Mouse (Mus musculus) ES-Bruce4 (cell line): ENCODE results near the gene Dvl1. TPM values are rescaled to one million over a fixed set of nuclear protein-coding genes. Genes with fewer than 3 reads are reported as not detected.

ENCODE experiments used
- H3K27ac ChIP-seq: 2 replicates; pipeline ENCODE4 v1.5.1; 2012; ENCODE audit warnings: low read length, inconsistent platforms; ENCODE audit not compliant: insufficient read depth
- H3K27me3 ChIP-seq: 2 replicates; pipeline ENCODE4 v1.6.1; 2012; ENCODE audit warnings: mild to moderate bottlenecking, low read length, inconsistent platforms; ENCODE audit not compliant: control insufficient read depth, poor library complexity, insufficient read depth, severe bottlenecking
- H3K36me3 ChIP-seq: 2 replicates; pipeline ENCODE4 v1.6.1; 2012; ENCODE audit warnings: inconsistent platforms, mild to moderate bottlenecking, low read length, moderate library complexity; ENCODE audit not compliant: control insufficient read depth, poor library complexity, insufficient read depth, severe bottlenecking
- H3K4me1 ChIP-seq: one replicate; pipeline ENCODE4 v1.8.1; 2011; ENCODE audit warnings: low read length; ENCODE audit not compliant: control insufficient read depth, insufficient read depth
- H3K4me3 ChIP-seq: 2 replicates; pipeline ENCODE4 v1.5.1; 2011; ENCODE audit warnings: low read depth, mild to moderate bottlenecking, low read length
- H3K9ac ChIP-seq: 2 replicates; pipeline ENCODE4 v1.6.1; 2012; ENCODE audit warnings: low read depth, mild to moderate bottlenecking, inconsistent platforms; ENCODE audit not compliant: poor library complexity, severe bottlenecking
- H3K9me3 ChIP-seq: replicated peaks from 2 replicates; pipeline ENCODE4 v1.6.1; 2012; ENCODE audit warnings: mild to moderate bottlenecking, low read length, inconsistent platforms; ENCODE audit not compliant: control insufficient read depth, poor library complexity, insufficient read depth, severe bottlenecking
- CTCF ChIP-seq: IDR thresholded peaks from one replicate; pipeline ENCODE4 v1.8.1; 2011; ENCODE audit warnings: low read depth, low read length
- EP300 ChIP-seq: IDR thresholded peaks from 2 replicates; pipeline ENCODE4 v1.6.1; 2011; ENCODE audit warnings: low read depth, low read length; ENCODE audit not compliant: insufficient read depth
- POLR2A ChIP-seq: IDR thresholded peaks from one replicate; pipeline ENCODE4 v1.8.1; 2011; ENCODE audit warnings: low read length; ENCODE audit not compliant: insufficient read depth
- polyA plus RNA-seq: library from polyadenylated mRNA; stranded (reverse); fragments of >200 nt; gene quantifications from 2 replicates; pipeline ENCODE4 v1.2.4, GENCODE M21; 2011; ENCODE audit warnings: low read depth; ENCODE audit not compliant: missing spikeins, insufficient read depth, insufficient read length

The Dvl1 gene
- polyA plus RNA-seq, 1 experiment: 15.2 TPM

GRCm38 (mm10) chr4:155837404-155838010, 9.7 kb upstream of the Dvl1 start:
- Histone ChIP-seq H3K9me3 (no peaks in the 10 kb centered on the region), H3K9ac (no peak overlapping the region), H3K4me3 (no peak overlapping the region), H3K4me1 (peaks cover 7% of the 10 kb centered on the region), H3K36me3 (0 out of 2 replicates have a peak, but pooled peaks cover 2% of the 10 kb centered on the region), H3K27me3 (no peaks in the 10 kb centered on the region), H3K27ac (no peak overlapping the region)
- no peak for TF ChIP-seq POLR2A
- no peak for TF ChIP-seq CTCF
- TF ChIP-seq EP300: no peak

GRCm38 (mm10) chr4:155838187-155839153, 8.7 kb upstream of the Dvl1 start:
- H3K27ac ChIP-seq: no peak overlapping the region
- no peak for TF ChIP-seq CTCF
- TF ChIP-seq EP300: no peak
- no peak for TF ChIP-seq POLR2A
- H3K9ac ChIP-seq: no peak overlapping the region
- 0 out of 2 replicates have a peak, but pooled peaks cover under 1% of the 10 kb centered on the region for H3K36me3 ChIP-seq
- H3K4me1 ChIP-seq: peaks cover 6% of the 10 kb centered on the region
- no peak overlapping the region for H3K4me3 ChIP-seq
- H3K9me3 ChIP-seq: no peaks in the 10 kb centered on the region
- no peaks in the 10 kb centered on the region for H3K27me3 ChIP-seq

- Histone ChIP-seq H3K27ac (no peak within 1 kb of the TSS), H3K4me1 (peaks cover 6% of the 10 kb centered on the region), H3K36me3 (no peaks in the 10 kb centered on the region), H3K27me3 (no peaks in the 10 kb centered on the region), H3K9ac (peak within 1 kb of the TSS; percentile 48), H3K9me3 (no peaks in the 10 kb centered on the region), H3K4me3 (peak within 1 kb of the TSS; percentile 76)
- TF ChIP-seq EP300 (no peak), POLR2A (no peak), CTCF (no peak)
Measured at GRCm38 (mm10) chr4:155839483-155839910, 7.7 kb upstream of the Dvl1 start, which contains the start of gene Mxra8. TSS of gene Mxra8 (plus strand) at chr4:155839680.

GRCm38 (mm10) chr4:155840076-155841002, 6.9 kb upstream of the Dvl1 start:
- Histone ChIP-seq H3K4me3 (peak overlapping the region; percentile 76), H3K27me3 (no peaks in the 10 kb centered on the region), H3K9me3 (no peaks in the 10 kb centered on the region), H3K36me3 (no peaks in the 10 kb centered on the region), H3K4me1 (peaks cover 6% of the 10 kb centered on the region), H3K9ac (peak overlapping the region; percentile 48), H3K27ac (no peak overlapping the region)
- TF ChIP-seq CTCF: no peak
- no peak for TF ChIP-seq EP300
- TF ChIP-seq POLR2A: no peak

GRCm38 (mm10) chr4:155841003-155841454, 6.2 kb upstream of the Dvl1 start:
- Histone ChIP-seq H3K27ac (no peak overlapping the region), H3K9me3 (no peaks in the 10 kb centered on the region), H3K4me3 (peak overlapping the region; percentile 76), H3K36me3 (no peaks in the 10 kb centered on the region), H3K27me3 (no peaks in the 10 kb centered on the region), H3K4me1 (peaks cover 6% of the 10 kb centered on the region), H3K9ac (peak overlapping the region; percentile 48)
- TF ChIP-seq POLR2A (peak; percentile 29), EP300 (no peak), CTCF (peak; percentile 1)
